Mouse (Mus musculus) thymus, adult 2 months (tissue): Measurements from ENCODE around the gene Palmd.

ENCODE experiments used
- CTCF ChIP-seq: fragments of 200-500 bp; IDR thresholded peaks from 2 replicates; pipeline ENCODE4 v1.5.1; 2012; ENCODE audit warnings: mild to moderate bottlenecking, control low read depth, low read length, moderate library complexity, borderline replicate concordance; ENCODE audit not compliant: control insufficient read depth, poor library complexity, insufficient read depth; ENCODE audit errors: extremely low read depth
- POLR2A ChIP-seq: fragments of 200-500 bp; IDR thresholded peaks from 2 replicates; pipeline ENCODE4 v1.6.1; 2012; ENCODE audit warnings: mild to moderate bottlenecking, low read length, control low read depth, moderate library complexity; ENCODE audit not compliant: control insufficient read depth, poor library complexity, insufficient read depth; ENCODE audit errors: extremely low read depth

- TF ChIP-seq CTCF (no peak), POLR2A (no peak)
These were observed 51.8 kb downstream of the Palmd start for GRCm38 (mm10) chr3:116917016-116917415.
